Mouse (Mus musculus): ENCODE measurements at regions not wholly inside any gene's neighbourhood (a gene's known extent, or its start where the extent isn't known, plus 50 kb on each side); places are given as distances from the start of the nearest gene placed in this dataset.

DNA sequence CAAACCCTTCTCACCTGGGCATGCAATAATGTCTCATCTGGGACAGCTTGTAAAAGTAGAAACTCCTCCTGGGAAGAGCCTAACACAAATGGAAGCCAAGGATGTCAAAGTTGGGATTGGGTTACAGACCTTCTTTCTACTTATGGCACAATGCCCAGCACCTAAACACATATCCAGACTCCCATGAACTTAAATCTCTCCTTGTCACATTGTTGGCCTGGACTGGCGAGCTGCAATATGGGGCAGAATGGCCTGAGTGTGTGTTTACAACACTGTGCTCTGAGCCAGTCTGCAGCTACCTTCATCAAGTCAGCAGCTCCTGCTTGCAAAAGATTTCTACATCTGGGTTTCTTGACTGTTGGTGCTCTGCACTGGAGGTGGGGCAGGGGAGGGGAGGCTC is 132.2 kb upstream of the Smarca2 start:
- Histone ChIP-seq H3K4me3 (ENCODE audit: control insufficient read depth, insufficient read depth, low read length) (no peak overlapping the region), H3K4me1 (replicated peaks; ENCODE audit: control insufficient read depth, insufficient read depth, low read length) (no peaks in the 10 kb centered on the region), H3K27ac (ENCODE audit: control insufficient read depth, insufficient read depth, low read length) (no peak overlapping the region), H3K27me3 (ENCODE audit: control insufficient read depth, insufficient read depth, low read length) (no peaks in the 10 kb centered on the region), H3K36me3 (ENCODE audit: control insufficient read depth, insufficient read depth, low read length) (no peaks in the 10 kb centered on the region)
- WGBS = 92% methylated on average over 1 of the region's 1 CpGs
- DNase-seq = no peak
- TF ChIP-seq POLR2A (IDR thresholded peaks at IDR 0.05; ENCODE audit: control insufficient read depth, extremely low read depth, insufficient read depth, low read length, poor library complexity) = no peak
- TF ChIP-seq CTCF (IDR thresholded peaks at IDR 0.05; ENCODE audit: borderline replicate concordance, control insufficient read depth, extremely low read depth, insufficient read depth, low read length, poor library complexity) = no peak

DNA sequence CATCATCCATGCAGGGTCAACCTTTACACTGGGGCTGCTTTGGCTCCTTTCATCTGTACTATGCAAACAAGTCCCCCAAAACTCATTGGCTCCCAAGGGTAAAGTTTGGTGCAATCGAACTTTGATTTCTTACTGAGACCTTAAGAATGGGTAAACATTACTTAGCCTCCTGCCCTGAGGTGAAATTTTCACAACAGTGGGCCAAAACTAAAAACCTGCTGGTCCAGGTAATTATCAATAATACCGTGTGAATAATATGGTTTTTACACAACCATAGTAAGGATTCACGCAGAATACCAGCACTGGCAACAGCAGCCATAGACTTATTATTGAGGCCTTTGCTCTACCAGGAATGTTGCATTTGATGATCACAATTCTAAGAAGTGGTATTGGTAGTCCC is 131.6 kb upstream of the Smarca2 start:
- Histone ChIP-seq H3K27ac (ENCODE audit: control insufficient read depth, insufficient read depth, low read length) (no peak overlapping the region), H3K4me1 (replicated peaks; ENCODE audit: control insufficient read depth, insufficient read depth, low read length) (no peaks in the 10 kb centered on the region), H3K4me3 (ENCODE audit: control insufficient read depth, insufficient read depth, low read length) (no peak overlapping the region), H3K27me3 (ENCODE audit: control insufficient read depth, insufficient read depth, low read length) (no peaks in the 10 kb centered on the region), H3K36me3 (ENCODE audit: control insufficient read depth, insufficient read depth, low read length) (no peaks in the 10 kb centered on the region)
- no peak for DNase-seq
- TF ChIP-seq CTCF (IDR thresholded peaks at IDR 0.05; ENCODE audit: borderline replicate concordance, control insufficient read depth, extremely low read depth, insufficient read depth, low read length, poor library complexity) (no peak), POLR2A (IDR thresholded peaks at IDR 0.05; ENCODE audit: control insufficient read depth, extremely low read depth, insufficient read depth, low read length, poor library complexity) (no peak)
- 91% methylated on average over 3 of the region's 3 CpGs for WGBS

DNA sequence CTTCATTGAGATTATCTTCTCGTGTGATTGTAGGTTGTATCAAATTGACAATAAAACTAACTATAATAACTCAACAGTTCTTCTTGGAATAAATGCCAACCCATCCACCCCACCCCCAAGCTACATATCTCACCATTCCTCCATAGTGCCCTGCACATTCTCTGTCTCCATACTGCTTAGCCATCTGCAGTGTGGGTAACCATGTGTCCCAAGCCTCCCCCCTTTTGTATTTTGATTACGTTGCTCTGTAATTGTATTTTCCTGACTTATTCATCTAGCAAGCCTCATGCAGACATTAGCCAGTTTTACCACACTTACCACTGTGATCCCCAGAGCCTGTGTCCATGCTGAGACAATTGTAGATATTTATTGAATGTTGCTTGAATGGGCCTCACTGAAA is 129.7 kb upstream of the Smarca2 start:
- no peak for DNase-seq
- Histone ChIP-seq H3K36me3 (ENCODE audit: control insufficient read depth, insufficient read depth, low read length) (no peaks in the 10 kb centered on the region), H3K27ac (ENCODE audit: control insufficient read depth, insufficient read depth, low read length) (no peak overlapping the region), H3K27me3 (ENCODE audit: control insufficient read depth, insufficient read depth, low read length) (no peaks in the 10 kb centered on the region), H3K4me3 (ENCODE audit: control insufficient read depth, insufficient read depth, low read length) (no peak overlapping the region), H3K4me1 (replicated peaks; ENCODE audit: control insufficient read depth, insufficient read depth, low read length) (no peaks in the 10 kb centered on the region)
- 95% methylated on average over 2 of the region's 2 CpGs for WGBS
- TF ChIP-seq CTCF (IDR thresholded peaks at IDR 0.05; ENCODE audit: borderline replicate concordance, control insufficient read depth, extremely low read depth, insufficient read depth, low read length, poor library complexity) = no peak
- TF ChIP-seq POLR2A (IDR thresholded peaks at IDR 0.05; ENCODE audit: control insufficient read depth, extremely low read depth, insufficient read depth, low read length, poor library complexity) = no peak

DNA sequence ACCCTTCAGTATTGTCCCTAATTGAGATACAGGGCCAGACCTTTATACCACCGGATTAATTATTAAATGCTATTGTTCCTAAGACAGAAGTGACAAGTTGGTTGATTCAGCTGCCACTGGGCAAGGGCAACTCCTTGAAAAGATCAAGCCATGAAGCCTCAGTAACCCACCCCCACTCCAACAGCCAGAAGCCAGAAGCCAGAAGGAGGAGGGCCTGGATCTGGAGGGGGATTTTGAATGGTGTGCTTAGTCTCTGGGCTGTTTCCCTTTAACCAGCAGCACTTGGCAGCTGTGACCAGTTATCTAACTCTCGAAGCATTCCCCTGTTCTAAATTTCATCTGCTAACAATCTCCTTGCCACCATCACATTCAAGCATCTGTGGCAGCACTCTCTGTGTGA is 129.1 kb upstream of the Smarca2 start:
- Histone ChIP-seq H3K4me1 (replicated peaks; ENCODE audit: control insufficient read depth, insufficient read depth, low read length) (no peaks in the 10 kb centered on the region), H3K27me3 (ENCODE audit: control insufficient read depth, insufficient read depth, low read length) (no peaks in the 10 kb centered on the region), H3K4me3 (ENCODE audit: control insufficient read depth, insufficient read depth, low read length) (no peak overlapping the region), H3K36me3 (ENCODE audit: control insufficient read depth, insufficient read depth, low read length) (no peaks in the 10 kb centered on the region), H3K27ac (ENCODE audit: control insufficient read depth, insufficient read depth, low read length) (no peak overlapping the region)
- 83% methylated on average over 2 of the region's 2 CpGs for WGBS
- DNase-seq = no peak
- TF ChIP-seq CTCF (IDR thresholded peaks at IDR 0.05; ENCODE audit: borderline replicate concordance, control insufficient read depth, extremely low read depth, insufficient read depth, low read length, poor library complexity) (no peak), POLR2A (IDR thresholded peaks at IDR 0.05; ENCODE audit: control insufficient read depth, extremely low read depth, insufficient read depth, low read length, poor library complexity) (no peak)

DNA sequence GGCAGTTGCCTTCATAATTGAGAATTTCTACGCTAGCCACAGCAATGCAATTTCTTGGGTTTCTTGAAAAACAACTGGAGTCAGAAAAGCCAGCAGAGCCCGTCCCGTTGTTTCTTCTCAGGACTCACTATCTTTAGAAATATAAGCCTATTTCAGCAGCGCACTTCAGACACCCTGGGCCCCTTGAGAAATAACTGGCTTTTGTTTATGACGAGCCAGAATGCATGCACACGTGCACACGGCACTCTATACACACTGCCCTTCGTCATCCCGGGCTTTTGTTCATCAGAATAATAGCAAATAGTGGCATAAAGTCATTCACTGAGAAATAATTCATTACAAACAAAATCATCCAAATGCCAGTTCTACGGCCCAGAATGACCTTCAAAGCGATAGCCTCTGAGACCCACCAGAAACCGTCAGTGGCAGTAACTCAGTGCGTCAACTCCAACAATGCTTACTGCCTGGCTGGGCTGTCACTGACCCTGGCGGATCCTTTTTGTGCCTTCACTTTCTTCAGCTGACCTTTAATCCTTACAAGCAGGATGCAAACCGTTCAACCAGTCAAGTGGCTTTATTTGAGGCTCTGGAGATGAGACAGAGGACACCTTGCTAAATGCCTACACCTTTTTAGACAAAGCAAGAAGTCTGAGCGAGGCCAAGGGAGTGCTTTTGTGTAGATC is 126.7 kb upstream of the Smarca2 start:
- H3K36me3 ChIP-seq (ENCODE audit: control insufficient read depth, insufficient read depth, low read length) = no peaks in the 10 kb centered on the region
- no peak overlapping the region for H3K27ac ChIP-seq (ENCODE audit: control insufficient read depth, insufficient read depth, low read length)
- 89% methylated on average over 16 of the region's 16 CpGs for WGBS
- no peak for TF ChIP-seq CTCF (IDR thresholded peaks at IDR 0.05; ENCODE audit: borderline replicate concordance, control insufficient read depth, extremely low read depth, insufficient read depth, low read length, poor library complexity)
- no peak for TF ChIP-seq POLR2A (IDR thresholded peaks at IDR 0.05; ENCODE audit: control insufficient read depth, extremely low read depth, insufficient read depth, low read length, poor library complexity)
- H3K27me3 ChIP-seq (ENCODE audit: control insufficient read depth, insufficient read depth, low read length) = no peaks in the 10 kb centered on the region
- no peak for DNase-seq
- no peak overlapping the region for H3K4me3 ChIP-seq (ENCODE audit: control insufficient read depth, insufficient read depth, low read length)
- H3K4me1 ChIP-seq (replicated peaks; ENCODE audit: control insufficient read depth, insufficient read depth, low read length) = no peaks in the 10 kb centered on the region

DNA sequence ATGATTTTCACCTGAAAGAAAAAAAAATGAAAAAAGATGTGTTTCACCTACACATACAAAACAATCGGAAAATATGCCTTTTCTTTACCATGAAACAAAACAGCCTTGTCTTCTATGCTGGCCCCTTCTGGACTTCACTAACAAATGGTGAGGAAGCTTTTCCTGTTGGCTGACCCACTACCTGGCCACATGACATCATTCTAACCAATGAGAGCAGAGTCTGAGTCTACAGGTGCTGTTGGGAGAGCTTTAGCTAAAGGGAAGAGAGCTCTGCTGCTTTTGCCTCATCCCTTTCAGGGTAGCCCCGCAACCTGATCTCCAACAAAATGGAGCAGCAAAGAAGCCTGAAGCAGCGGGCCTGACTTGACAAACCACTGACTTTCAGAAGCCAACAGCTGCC is 120.5 kb upstream of the Smarca2 start:
- no peaks in the 10 kb centered on the region for H3K36me3 ChIP-seq (ENCODE audit: control insufficient read depth, insufficient read depth, low read length)
- H3K4me1 ChIP-seq (replicated peaks; ENCODE audit: control insufficient read depth, insufficient read depth, low read length) = no peaks in the 10 kb centered on the region
- H3K27ac ChIP-seq (ENCODE audit: control insufficient read depth, insufficient read depth, low read length) = no peak overlapping the region
- no peak overlapping the region for H3K4me3 ChIP-seq (ENCODE audit: control insufficient read depth, insufficient read depth, low read length)
- DNase-seq = no peak
- TF ChIP-seq POLR2A (IDR thresholded peaks at IDR 0.05; ENCODE audit: control insufficient read depth, extremely low read depth, insufficient read depth, low read length, poor library complexity) (no peak), CTCF (IDR thresholded peaks at IDR 0.05; ENCODE audit: borderline replicate concordance, control insufficient read depth, extremely low read depth, insufficient read depth, low read length, poor library complexity) (no peak)
- 84% methylated on average over 3 of the region's 3 CpGs for WGBS
- H3K27me3 ChIP-seq (ENCODE audit: control insufficient read depth, insufficient read depth, low read length) = no peaks in the 10 kb centered on the region

DNA sequence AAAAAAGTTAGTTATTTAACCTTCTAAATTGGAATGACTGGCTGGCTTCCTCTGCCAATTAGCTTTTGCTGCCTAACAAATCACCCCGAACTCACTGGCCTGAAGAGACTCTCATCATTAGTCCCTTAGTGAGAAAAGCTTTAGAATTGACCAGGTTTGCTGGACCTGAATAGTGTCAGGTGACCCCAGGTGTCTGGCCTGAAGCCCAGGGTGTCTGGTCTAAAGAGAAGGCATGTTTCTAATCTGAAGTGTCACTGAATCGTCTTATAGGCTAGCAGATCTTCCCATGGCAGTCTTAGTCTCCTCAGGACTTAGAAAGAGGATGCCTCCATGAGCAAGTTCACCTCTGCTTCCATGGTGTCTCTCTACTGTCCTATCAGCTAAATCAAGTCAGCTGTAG is 112.0 kb upstream of the Smarca2 start:
- H3K27me3 ChIP-seq (ENCODE audit: control insufficient read depth, insufficient read depth, low read length) = no peaks in the 10 kb centered on the region
- H3K36me3 ChIP-seq (ENCODE audit: control insufficient read depth, insufficient read depth, low read length) = no peaks in the 10 kb centered on the region
- no peak overlapping the region for H3K4me3 ChIP-seq (ENCODE audit: control insufficient read depth, insufficient read depth, low read length)
- no peak for TF ChIP-seq CTCF (IDR thresholded peaks at IDR 0.05; ENCODE audit: borderline replicate concordance, control insufficient read depth, extremely low read depth, insufficient read depth, low read length, poor library complexity)
- no peak for TF ChIP-seq POLR2A (IDR thresholded peaks at IDR 0.05; ENCODE audit: control insufficient read depth, extremely low read depth, insufficient read depth, low read length, poor library complexity)
- 71% methylated on average over 2 of the region's 2 CpGs for WGBS
- no peaks in the 10 kb centered on the region for H3K4me1 ChIP-seq (replicated peaks; ENCODE audit: control insufficient read depth, insufficient read depth, low read length)
- DNase-seq = no peak
- H3K27ac ChIP-seq (ENCODE audit: control insufficient read depth, insufficient read depth, low read length) = no peak overlapping the region

All from thymus, adult 2 months (tissue).